Mouse (Mus musculus): ENCODE results near the gene Cyth1. TPM values are rescaled to one million over a fixed set of nuclear protein-coding genes. Genes with fewer than 3 reads are reported as not detected.

Cyth1 gene
- polyA plus RNA-seq, 1 experiment = 47.7 TPM

DNA sequence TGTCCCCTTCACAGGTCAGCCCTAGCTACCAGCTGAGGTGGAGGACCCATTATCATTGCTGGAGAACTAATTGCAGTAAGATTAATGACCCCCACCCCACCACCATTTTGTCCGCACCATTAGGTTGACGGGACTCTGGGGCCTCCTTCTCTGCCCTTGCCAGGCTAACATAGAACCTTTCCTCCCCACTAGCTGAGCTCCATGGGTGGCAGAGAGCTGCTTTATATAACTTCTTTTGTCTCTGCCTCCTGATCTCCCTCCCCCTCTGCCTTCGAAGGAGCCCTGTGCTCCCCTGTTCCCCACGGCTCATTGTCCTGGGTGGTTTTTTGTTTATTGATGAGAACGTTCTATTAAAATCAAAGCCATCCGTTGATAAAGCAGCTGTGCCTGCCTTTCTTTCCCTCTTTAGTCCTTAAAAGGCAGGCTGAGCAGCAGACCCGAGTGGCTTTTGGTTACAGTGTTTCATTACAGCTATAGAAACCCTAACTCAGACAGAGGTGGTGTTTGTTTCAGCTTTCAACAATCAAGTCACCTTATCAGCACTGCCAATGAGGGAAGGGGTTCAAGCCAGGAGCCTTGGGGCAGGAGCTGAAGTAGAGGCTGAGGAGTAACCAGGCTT is 105.7 kb downstream of the Cyth1 start:
- H3K27ac ChIP-seq (ENCODE audit: insufficient read depth, low read length) = peak overlapping the region; percentile 12; the same call in 1 of the 2 replicates
- DNase-seq (ENCODE audit: low read depth in 1 of 2, low spot score in 2 of 2) = no peak
- 83% methylated on average over 7 of the region's 7 CpGs for WGBS
- no peaks in the 10 kb centered on the region for H3K27me3 ChIP-seq (ENCODE audit: control insufficient read depth, insufficient read depth, low read length)
- H3K4me3 ChIP-seq (ENCODE audit: extremely low read depth, insufficient read depth, insufficient read length) = no peak overlapping the region
- H3K36me3 ChIP-seq (ENCODE audit: control insufficient read depth, insufficient read depth, low read length) = no peaks in the 10 kb centered on the region
- H3K4me1 ChIP-seq (ENCODE audit: control insufficient read depth, insufficient read depth, insufficient read length) = peaks cover 23% of the 10 kb centered on the region
- TF ChIP-seq POLR2A (IDR thresholded peaks at IDR 0.05; ENCODE audit: low read depth, low read length) = no peak
- TF ChIP-seq CTCF (IDR thresholded peaks at IDR 0.05; ENCODE audit: extremely low read depth, insufficient read depth, insufficient read length, insufficient replicate concordance) = no peak

DNA sequence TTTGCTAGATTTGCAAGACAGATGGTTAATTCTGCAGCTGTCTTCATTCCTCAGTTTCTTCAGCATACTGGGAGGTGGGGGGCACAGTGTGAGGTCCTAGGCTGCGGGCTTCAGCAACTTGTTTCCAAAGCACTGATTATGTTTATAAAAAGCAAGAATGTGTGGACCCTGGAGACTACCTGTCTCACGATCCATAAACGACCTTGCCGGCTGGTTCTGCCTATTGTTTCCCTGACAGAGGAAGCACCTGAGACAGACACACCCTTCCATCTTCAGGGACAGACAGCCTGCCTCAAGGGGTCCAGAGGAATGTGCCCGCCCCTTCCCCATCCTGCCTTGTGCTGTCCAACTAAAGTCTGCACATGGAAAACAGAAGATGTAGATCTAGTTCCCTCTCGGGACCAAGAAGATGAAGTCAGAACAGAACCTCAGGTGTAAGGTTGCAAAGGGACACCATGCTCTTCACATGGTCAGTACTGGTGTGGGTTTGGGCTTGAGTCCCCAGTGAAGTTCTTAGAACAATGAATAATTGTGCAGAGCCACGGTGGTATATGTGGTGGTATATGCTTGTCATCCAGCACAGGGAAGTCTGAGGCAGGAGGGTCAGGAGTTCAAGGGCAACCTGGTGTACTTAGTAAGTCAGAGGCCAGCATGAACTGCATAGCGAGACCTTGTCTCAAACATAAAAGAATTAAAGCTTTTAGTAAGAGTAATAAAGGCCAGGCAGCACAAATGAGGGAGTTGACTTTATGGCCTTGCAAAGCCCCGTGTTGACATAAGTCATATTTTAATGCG is 107.4 kb downstream of the Cyth1 start:
- 86% methylated on average over 10 of the region's 10 CpGs for WGBS
- no peaks in the 10 kb centered on the region for H3K27me3 ChIP-seq (ENCODE audit: control insufficient read depth, insufficient read depth, low read length)
- DNase-seq (ENCODE audit: low read depth in 1 of 2, low spot score in 2 of 2) = no peak
- no peaks in the 10 kb centered on the region for H3K36me3 ChIP-seq (ENCODE audit: control insufficient read depth, insufficient read depth, low read length)
- H3K4me1 ChIP-seq (ENCODE audit: control insufficient read depth, insufficient read depth, insufficient read length) = peaks cover 16% of the 10 kb centered on the region; the same call in 1 of the 2 replicates
- no peak for TF ChIP-seq POLR2A (IDR thresholded peaks at IDR 0.05; ENCODE audit: low read depth, low read length)
- TF ChIP-seq CTCF (IDR thresholded peaks at IDR 0.05; ENCODE audit: extremely low read depth, insufficient read depth, insufficient read length, insufficient replicate concordance) = no peak
- no peak overlapping the region for H3K4me3 ChIP-seq (ENCODE audit: extremely low read depth, insufficient read depth, insufficient read length)
- no peak overlapping the region for H3K27ac ChIP-seq (ENCODE audit: insufficient read depth, low read length)

DNA sequence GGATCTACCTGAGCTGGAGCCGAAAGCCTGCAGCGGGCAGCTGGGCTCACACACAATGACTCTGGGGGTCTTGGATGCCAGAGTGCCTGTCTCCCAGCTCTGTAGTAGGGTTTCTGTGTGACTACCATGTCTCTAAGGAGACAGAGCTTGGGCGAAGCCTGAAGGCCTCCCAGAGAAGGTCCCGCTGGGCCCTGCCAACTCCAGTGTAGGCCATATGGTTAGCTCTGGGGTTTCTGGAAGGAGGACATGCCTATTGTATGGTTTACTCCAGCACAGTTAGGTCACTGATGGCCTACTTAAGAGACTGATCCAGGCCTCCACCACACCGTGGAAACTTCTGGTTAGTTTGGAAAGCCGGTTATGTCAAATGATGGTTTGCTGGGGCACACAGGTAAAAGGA is 110.0 kb downstream of the Cyth1 start:
- Histone ChIP-seq H3K4me3 (ENCODE audit: extremely low read depth, insufficient read depth, insufficient read length) (no peak overlapping the region), H3K36me3 (ENCODE audit: control insufficient read depth, insufficient read depth, low read length) (no peaks in the 10 kb centered on the region), H3K27me3 (ENCODE audit: control insufficient read depth, insufficient read depth, low read length) (no peaks in the 10 kb centered on the region), H3K27ac (ENCODE audit: insufficient read depth, low read length) (no peak overlapping the region), H3K4me1 (ENCODE audit: control insufficient read depth, insufficient read depth, insufficient read length) (peaks cover 3% of the 10 kb centered on the region; the same call in 1 of the 2 replicates)
- no peak for DNase-seq (ENCODE audit: low read depth in 1 of 2, low spot score in 2 of 2)
- TF ChIP-seq CTCF (IDR thresholded peaks at IDR 0.05; ENCODE audit: extremely low read depth, insufficient read depth, insufficient read length, insufficient replicate concordance) = no peak
- TF ChIP-seq POLR2A (IDR thresholded peaks at IDR 0.05; ENCODE audit: low read depth, low read length) = no peak
- 93% methylated on average over 6 of the region's 6 CpGs for WGBS

DNA sequence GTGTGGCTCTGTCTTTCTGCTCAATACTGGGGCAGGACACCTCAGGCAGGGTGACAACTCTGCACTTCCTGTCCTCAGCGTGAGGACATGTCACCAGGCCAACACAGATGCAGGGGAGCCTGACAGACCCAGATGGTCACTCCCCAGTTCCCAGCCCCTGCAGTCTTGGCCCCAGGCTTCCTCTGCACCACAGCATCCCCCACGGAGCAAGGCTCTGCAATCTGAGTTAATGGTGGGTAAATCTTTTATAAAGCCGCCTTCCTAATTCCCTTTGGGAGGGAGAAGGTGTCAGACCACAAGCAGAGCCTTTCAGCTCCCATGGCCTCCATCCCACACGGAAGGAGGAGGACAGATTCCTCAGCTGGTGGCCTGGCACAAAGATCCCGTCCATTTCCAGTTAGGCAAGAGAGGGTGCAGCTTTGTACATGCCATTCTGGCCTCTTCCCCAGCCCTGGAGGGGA is 112.2 kb downstream of the Cyth1 start:
- TF ChIP-seq CTCF (IDR thresholded peaks at IDR 0.05; ENCODE audit: extremely low read depth, insufficient read depth, insufficient read length, insufficient replicate concordance) = no peak
- TF ChIP-seq POLR2A (IDR thresholded peaks at IDR 0.05; ENCODE audit: low read depth, low read length) = no peak
- WGBS = 80% methylated on average over 5 of the region's 5 CpGs

DNA sequence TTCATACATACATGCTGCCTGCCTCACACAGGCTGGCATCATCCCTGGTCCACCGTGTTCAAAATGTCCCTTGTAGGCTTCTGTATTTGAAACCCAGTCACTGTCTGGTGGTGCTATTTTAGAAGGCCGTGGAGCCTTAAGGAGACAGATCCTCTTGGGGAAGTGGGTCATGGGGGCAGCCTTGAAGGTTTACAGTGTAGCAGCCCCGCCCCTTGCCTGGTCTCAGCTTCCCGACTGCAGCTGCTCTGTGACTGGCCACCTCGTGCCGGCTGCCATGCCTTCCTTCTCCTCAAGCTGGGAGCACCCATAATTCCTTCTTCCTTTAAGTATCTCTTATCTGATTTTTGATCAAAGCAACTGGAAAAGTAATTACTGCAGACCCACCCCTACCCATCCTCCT is 113.1 kb downstream of the Cyth1 start:
- TF ChIP-seq POLR2A (IDR thresholded peaks at IDR 0.05; ENCODE audit: low read depth, low read length) (no peak), CTCF (IDR thresholded peaks at IDR 0.05; ENCODE audit: extremely low read depth, insufficient read depth, insufficient read length, insufficient replicate concordance) (no peak)
- H3K4me1 ChIP-seq (ENCODE audit: control insufficient read depth, insufficient read depth, insufficient read length) = peaks cover 5% of the 10 kb centered on the region; the same call in 1 of the 2 replicates
- H3K36me3 ChIP-seq (ENCODE audit: control insufficient read depth, insufficient read depth, low read length) = no peaks in the 10 kb centered on the region
- H3K27ac ChIP-seq (ENCODE audit: insufficient read depth, low read length) = no peak overlapping the region
- 43% methylated on average over 6 of the region's 6 CpGs for whole genome bisulfite sequencing
- DNase-seq (ENCODE audit: low read depth in 1 of 2, low spot score in 2 of 2) = no peak
- H3K27me3 ChIP-seq (ENCODE audit: control insufficient read depth, insufficient read depth, low read length) = no peaks in the 10 kb centered on the region
- no peak overlapping the region for H3K4me3 ChIP-seq (ENCODE audit: extremely low read depth, insufficient read depth, insufficient read length)

More for the DNA sequence above, 112.2 kb downstream of the Cyth1 start:
- H3K4me1 ChIP-seq (ENCODE audit: control insufficient read depth, insufficient read depth, insufficient read length) = peaks cover 3% of the 10 kb centered on the region; the same call in 1 of the 2 replicates
- H3K4me3 ChIP-seq (ENCODE audit: extremely low read depth, insufficient read depth, insufficient read length) = no peak overlapping the region
- H3K27me3 ChIP-seq (ENCODE audit: control insufficient read depth, insufficient read depth, low read length) = no peaks in the 10 kb centered on the region
- H3K36me3 ChIP-seq (ENCODE audit: control insufficient read depth, insufficient read depth, low read length) = no peaks in the 10 kb centered on the region
- no peak for DNase-seq (ENCODE audit: low read depth in 1 of 2, low spot score in 2 of 2)
- H3K27ac ChIP-seq (ENCODE audit: insufficient read depth, low read length) = no peak overlapping the region

DNA sequence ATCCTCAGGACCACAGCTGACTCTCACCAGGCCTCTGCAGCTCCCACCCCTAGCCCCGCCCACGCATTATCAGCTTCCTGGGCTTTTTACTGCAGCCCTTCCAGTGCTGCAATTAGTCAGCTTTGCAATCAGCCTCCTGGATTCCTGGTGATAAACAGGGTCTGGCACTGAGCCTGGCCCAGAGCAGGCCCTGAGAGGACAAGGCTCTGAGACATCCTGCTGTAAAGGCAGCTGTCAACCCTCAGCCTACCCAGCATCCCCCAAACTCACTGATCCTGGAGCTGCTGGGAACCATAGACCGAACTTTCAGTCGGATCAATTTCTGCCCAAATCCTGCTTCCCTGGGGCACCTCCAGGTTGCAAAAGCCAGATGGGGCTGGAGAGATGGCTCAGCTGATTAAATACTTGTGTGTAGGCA is 114.6 kb downstream of the Cyth1 start:
- no peak overlapping the region for H3K4me3 ChIP-seq (ENCODE audit: extremely low read depth, insufficient read depth, insufficient read length)
- peaks cover 8% of the 10 kb centered on the region; the same call in 1 of the 2 replicates for H3K4me1 ChIP-seq (ENCODE audit: control insufficient read depth, insufficient read depth, insufficient read length)
- H3K27me3 ChIP-seq (ENCODE audit: control insufficient read depth, insufficient read depth, low read length) = no peaks in the 10 kb centered on the region
- H3K36me3 ChIP-seq (ENCODE audit: control insufficient read depth, insufficient read depth, low read length) = no peaks in the 10 kb centered on the region
- no peak overlapping the region for H3K27ac ChIP-seq (ENCODE audit: insufficient read depth, low read length)
- TF ChIP-seq POLR2A (IDR thresholded peaks at IDR 0.05; ENCODE audit: low read depth, low read length) = no peak
- no peak for TF ChIP-seq CTCF (IDR thresholded peaks at IDR 0.05; ENCODE audit: extremely low read depth, insufficient read depth, insufficient read length, insufficient replicate concordance)
- DNase-seq (ENCODE audit: low read depth in 1 of 2, low spot score in 2 of 2) = no peak
- 78% methylated on average over 4 of the region's 4 CpGs for WGBS
